Mouse (Mus musculus) spleen, adult 2 months (tissue): ENCODE results near the gene Sash1.

Experiments
- CTCF ChIP-seq: fragments of 200-500 bp; IDR thresholded peaks from 2 replicates; pipeline ENCODE4 v1.5.1; 2011; ENCODE audit warnings: mild to moderate bottlenecking, inconsistent platforms; ENCODE audit not compliant: insufficient read depth, insufficient read length, insufficient replicate concordance; ENCODE audit errors: extremely low read depth
- POLR2A ChIP-seq: fragments of 200-500 bp; IDR thresholded peaks from 2 replicates; pipeline ENCODE4 v1.6.1; 2011; ENCODE audit warnings: low read depth, low read length, inconsistent platforms

GRCm38 (mm10) chr10:8787221-8787620 lies 98.6 kb downstream of the Sash1 start:
- no peak for TF ChIP-seq CTCF
- TF ChIP-seq POLR2A: no peak
